Mouse (Mus musculus) liver, embryonic 12.5 days (tissue): ENCODE data around the gene Pinlyp. TPM values are rescaled to one million over a fixed set of nuclear protein-coding genes. Genes with fewer than 3 reads are reported as not detected.

ENCODE experiments used
- ATAC-seq: fragments of 200-750 bp; cut with Nextera tagmentation; 2 replicates; pipeline ENCODE4 v1.8.0; 2017; ENCODE audit warnings: moderate number of reproducible peaks, mild to moderate bottlenecking, moderate library complexity
- H3K27ac ChIP-seq: fragments of 300-500 bp; sonication (generic); 2 replicates; pipeline ENCODE4 v1.5.1; 2016; ENCODE audit warnings: mild to moderate bottlenecking
- H3K27me3 ChIP-seq: fragments of 300-500 bp; sonication (generic); replicated peaks from 2 replicates; pipeline ENCODE4 v1.6.1; 2016; ENCODE audit warnings: mild to moderate bottlenecking, moderate library complexity
- H3K36me3 ChIP-seq: fragments of 300-500 bp; sonication (generic); 2 replicates; pipeline ENCODE4 v1.6.1; 2016; ENCODE audit warnings: mild to moderate bottlenecking, moderate library complexity
- H3K4me1 ChIP-seq: fragments of 300-500 bp; sonication (generic); 2 replicates; pipeline ENCODE4 v1.6.1; 2016
- H3K4me2 ChIP-seq: fragments of 300-500 bp; sonication (generic); 2 replicates; pipeline ENCODE4 v1.6.1; 2016; ENCODE audit warnings: mild to moderate bottlenecking, moderate library complexity
- H3K4me3 ChIP-seq: fragments of 300-500 bp; sonication (generic); 2 replicates; pipeline ENCODE4 v1.5.1; 2016; ENCODE audit warnings: mild to moderate bottlenecking, moderate library complexity
- H3K9ac ChIP-seq: fragments of 300-500 bp; sonication (generic); 2 replicates; pipeline ENCODE4 v1.6.1; 2016; ENCODE audit warnings: mild to moderate bottlenecking, moderate library complexity
- H3K9me3 ChIP-seq: fragments of 300-500 bp; sonication (generic); replicated peaks from 2 replicates; pipeline ENCODE4 v1.6.1; 2016; ENCODE audit warnings: mild to moderate bottlenecking, moderate library complexity
- WGBS: fragments of 180-500 bp; shearing (Covaris S2); methylation state at CpG from one replicate; pipeline ENCODE4 v1.1.7; 2016; ENCODE audit not compliant: insufficient replicate concordance; 5-methylcytosine and 5-hydroxymethylcytosine counted together
- polyA plus RNA-seq: library from polyadenylated mRNA; unstranded; fragments of >200 nt; fragmentation: Nextera tagmentation; extraction: Ambion mirVana; gene quantifications from 2 replicates; pipeline ENCODE4 v1.2.1, GENCODE M21; 2016

The Pinlyp gene
- polyA plus RNA-seq, 1 experiment from 2014 or later = not detected

- Histone ChIP-seq H3K4me3 (no peak overlapping the region), H3K27ac (no peak overlapping the region), H3K4me2 (no peak overlapping the region), H3K9ac (no peak overlapping the region), H3K4me1 (peaks cover 21% of the 10 kb centered on the region), H3K27me3 (peaks cover 44% of the 10 kb centered on the region), H3K36me3 (no peaks in the 10 kb centered on the region), H3K9me3 (0 out of 2 replicates have a peak, but pooled peaks cover 3% of the 10 kb centered on the region)
- no peak for ATAC-seq
- 82% methylated on average over 6 of the region's 6 CpGs for WGBS
Measured at GRCm38 (mm10) chr7:24584876-24585275, 39.0 kb upstream of the Pinlyp start.

GRCm38 (mm10) chr7:24577811-24578210, 31.9 kb upstream of the Pinlyp start:
- Histone ChIP-seq H3K4me2 (no peak overlapping the region), H3K4me1 (peaks cover 3% of the 10 kb centered on the region; the same call in 1 of the 2 replicates), H3K4me3 (no peak overlapping the region), H3K27ac (no peak overlapping the region), H3K36me3 (peaks cover 8% of the 10 kb centered on the region), H3K9me3 (no peaks in the 10 kb centered on the region), H3K9ac (no peak overlapping the region), H3K27me3 (no peaks in the 10 kb centered on the region)
- WGBS = 81% methylated on average over 10 of the region's 10 CpGs
- ATAC-seq = no peak

- no peaks in the 10 kb centered on the region for H3K9me3 ChIP-seq
- H3K4me2 ChIP-seq = no peak overlapping the region
- no peak overlapping the region for H3K4me3 ChIP-seq
- WGBS = 58% methylated on average over 12 of the region's 12 CpGs
- peaks cover 3% of the 10 kb centered on the region; the same call in 1 of the 2 replicates for H3K4me1 ChIP-seq
- peaks cover 39% of the 10 kb centered on the region for H3K36me3 ChIP-seq
- no peak overlapping the region for H3K27ac ChIP-seq
- ATAC-seq = peak; percentile 50
- no peak overlapping the region for H3K9ac ChIP-seq
- H3K27me3 ChIP-seq = no peaks in the 10 kb centered on the region
Measured at GRCm38 (mm10) chr7:24574224-24574796, 28.4 kb upstream of the Pinlyp start.

- ATAC-seq = no peak
- H3K27me3 ChIP-seq = no peaks in the 10 kb centered on the region
- WGBS = 56% methylated on average over 5 of the region's 5 CpGs
Measured at GRCm38 (mm10) chr7:24572455-24572854, 26.5 kb upstream of the Pinlyp start.

GRCm38 (mm10) chr7:24571071-24571470, 25.2 kb upstream of the Pinlyp start:
- Histone ChIP-seq H3K4me3 (no peak overlapping the region), H3K36me3 (peaks cover 72% of the 10 kb centered on the region), H3K4me1 (peaks cover 3% of the 10 kb centered on the region; the same call in 1 of the 2 replicates), H3K4me2 (no peak overlapping the region), H3K9ac (no peak overlapping the region), H3K27me3 (no peaks in the 10 kb centered on the region), H3K27ac (no peak overlapping the region), H3K9me3 (no peaks in the 10 kb centered on the region)
- 72% methylated on average over 4 of the region's 4 CpGs for WGBS
- no peak for ATAC-seq

More at GRCm38 (mm10) chr7:24572455-24572854, 26.5 kb upstream of the Pinlyp start:
- H3K9me3 ChIP-seq = no peaks in the 10 kb centered on the region
- H3K36me3 ChIP-seq = peaks cover 58% of the 10 kb centered on the region
- peaks cover 3% of the 10 kb centered on the region; the same call in 1 of the 2 replicates for H3K4me1 ChIP-seq
- no peak overlapping the region for H3K9ac ChIP-seq
- H3K4me3 ChIP-seq = no peak overlapping the region
- H3K27ac ChIP-seq = no peak overlapping the region
- H3K4me2 ChIP-seq = no peak overlapping the region

DNA sequence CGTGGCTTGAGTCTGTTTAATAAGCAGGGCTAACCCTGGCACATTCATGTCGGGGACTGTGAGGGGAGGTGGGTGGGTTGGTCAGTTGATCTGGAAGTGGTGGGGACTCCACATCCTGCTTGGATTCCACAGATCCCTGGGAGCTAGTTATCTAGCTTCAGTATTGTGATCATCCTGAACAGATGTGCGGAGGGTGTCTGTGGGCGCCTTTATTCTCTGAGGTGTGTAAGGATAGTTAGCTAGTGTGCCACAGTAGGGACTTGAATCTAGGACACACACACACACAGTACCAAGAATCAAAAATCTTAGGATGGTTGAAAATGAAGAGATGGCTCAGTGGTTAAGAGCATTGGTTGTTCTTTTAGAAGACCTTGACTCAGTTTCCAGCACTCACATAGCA, 22.6 kb upstream of the Pinlyp start:
- peaks cover under 1% of the 10 kb centered on the region; the same call in 1 of the 2 replicates for H3K4me1 ChIP-seq
- ATAC-seq = no peak
- 86% methylated on average over 4 of the region's 4 CpGs for WGBS
- peaks cover 92% of the 10 kb centered on the region for H3K36me3 ChIP-seq
- H3K9me3 ChIP-seq = no peaks in the 10 kb centered on the region
- no peak overlapping the region for H3K27ac ChIP-seq
- H3K4me3 ChIP-seq = no peak overlapping the region
- H3K27me3 ChIP-seq = no peaks in the 10 kb centered on the region
- H3K9ac ChIP-seq = no peak overlapping the region
- no peak overlapping the region for H3K4me2 ChIP-seq

DNA sequence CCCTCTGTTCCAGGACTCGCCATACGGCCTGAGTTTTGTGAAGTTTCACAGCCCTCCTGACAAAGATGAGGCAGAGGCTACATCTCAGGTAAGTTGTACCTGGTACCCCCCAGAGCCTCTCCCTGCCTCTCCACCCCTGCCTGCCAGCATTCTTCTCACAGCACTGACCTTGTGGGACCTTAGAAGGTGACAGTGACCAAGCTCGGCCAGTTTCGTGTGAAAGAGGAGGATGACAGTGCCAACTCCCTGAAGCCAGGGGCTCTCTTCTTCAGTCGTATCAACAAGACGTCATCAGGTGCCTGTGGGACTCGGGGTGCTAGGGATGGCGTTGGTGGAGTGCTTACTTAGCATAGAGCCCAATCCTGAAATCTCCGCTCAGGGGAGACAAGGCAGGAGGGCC, 20.3 kb upstream of the Pinlyp start:
- no peaks in the 10 kb centered on the region for H3K4me1 ChIP-seq
- no peak overlapping the region for H3K4me3 ChIP-seq
- H3K27ac ChIP-seq = no peak overlapping the region
- ATAC-seq = no peak
- no peaks in the 10 kb centered on the region for H3K9me3 ChIP-seq
- H3K4me2 ChIP-seq = no peak overlapping the region
- 86% methylated on average over 9 of the region's 9 CpGs for WGBS
- H3K27me3 ChIP-seq = no peaks in the 10 kb centered on the region
- peaks cover 92% of the 10 kb centered on the region for H3K36me3 ChIP-seq
- no peak overlapping the region for H3K9ac ChIP-seq

DNA sequence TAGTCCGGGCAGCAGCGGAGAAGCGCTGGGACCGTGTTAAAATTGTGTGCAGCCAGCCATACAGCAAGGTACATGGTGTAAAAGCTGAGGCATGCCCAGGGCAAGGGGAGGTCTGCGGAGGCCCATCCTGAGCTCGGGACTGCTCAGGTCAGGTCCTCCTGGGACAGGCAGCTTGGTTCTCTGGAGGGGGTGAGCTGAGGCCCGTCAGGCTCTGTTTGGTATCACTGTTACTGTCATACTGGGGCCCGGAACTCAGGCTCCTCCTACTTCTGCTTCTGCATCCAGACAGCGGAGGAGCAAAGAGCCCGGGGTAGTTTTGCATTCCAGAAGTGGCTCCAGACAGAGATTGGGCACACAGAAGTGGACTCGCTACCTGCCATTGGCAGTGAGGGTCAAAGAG, 19.7 kb upstream of the Pinlyp start:
- Histone ChIP-seq H3K27ac (no peak overlapping the region), H3K4me3 (no peak overlapping the region), H3K4me2 (no peak overlapping the region), H3K4me1 (no peaks in the 10 kb centered on the region), H3K36me3 (peaks cover 92% of the 10 kb centered on the region), H3K9me3 (no peaks in the 10 kb centered on the region), H3K27me3 (no peaks in the 10 kb centered on the region), H3K9ac (no peak overlapping the region)
- 92% methylated on average over 11 of the region's 11 CpGs for WGBS
- no peak for ATAC-seq

DNA sequence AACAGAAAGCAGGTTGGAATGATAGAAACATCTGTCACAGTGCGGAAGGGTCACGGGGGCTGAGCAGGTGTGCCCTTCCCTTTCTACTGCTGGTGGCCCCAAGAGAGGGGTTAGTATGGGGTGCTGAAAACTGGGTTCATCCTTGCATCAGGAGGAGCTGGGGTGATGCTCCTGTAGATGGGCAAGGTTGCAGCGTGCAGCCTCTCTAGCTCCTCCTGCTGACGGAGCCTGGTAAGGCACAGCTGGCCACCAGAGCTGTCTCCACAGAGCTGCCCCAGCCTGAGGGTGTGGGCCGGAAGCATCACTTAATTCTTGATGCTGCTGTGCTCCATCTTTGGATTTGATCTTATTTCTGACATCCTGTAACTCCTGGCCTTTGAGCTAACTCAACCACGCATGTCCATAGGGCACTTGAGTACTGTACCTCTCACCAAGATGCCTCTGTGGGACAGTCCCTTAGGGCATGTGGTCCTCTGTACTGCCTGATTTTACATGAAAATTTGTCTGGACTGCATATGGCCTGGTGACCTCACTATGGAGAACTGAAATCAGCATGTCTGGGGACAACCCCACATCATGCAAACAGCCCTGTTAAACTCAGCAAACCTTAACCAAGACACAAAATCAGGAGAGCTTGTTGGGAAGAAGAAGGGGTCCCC, 18.8 kb upstream of the Pinlyp start:
- Histone ChIP-seq H3K4me1 (no peaks in the 10 kb centered on the region), H3K36me3 (peaks cover 92% of the 10 kb centered on the region), H3K4me2 (no peak overlapping the region), H3K4me3 (no peak overlapping the region), H3K27ac (no peak overlapping the region), H3K27me3 (no peaks in the 10 kb centered on the region), H3K9ac (no peak overlapping the region), H3K9me3 (no peaks in the 10 kb centered on the region)
- ATAC-seq = peak; percentile 60
- 64% methylated on average over 6 of the region's 6 CpGs for WGBS

DNA sequence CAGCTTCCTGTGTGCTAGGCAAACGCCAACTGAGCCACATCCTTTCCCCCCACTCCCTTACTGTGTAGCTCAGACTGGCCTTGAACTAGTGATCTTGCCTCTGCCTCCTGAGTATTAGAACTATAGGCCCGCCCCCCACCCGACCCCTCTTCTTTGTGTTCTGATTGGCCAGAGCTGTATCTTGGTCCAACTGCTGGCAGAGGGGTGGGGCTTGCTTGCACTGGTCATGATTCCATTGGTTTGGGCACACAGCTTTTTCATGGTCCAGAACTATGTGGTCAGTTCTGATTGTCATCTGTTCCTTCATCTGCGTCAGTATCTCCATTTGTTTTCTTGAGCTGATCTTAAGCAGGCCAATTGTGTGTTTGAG, 17.9 kb upstream of the Pinlyp start:
- Histone ChIP-seq H3K27me3 (no peaks in the 10 kb centered on the region), H3K4me1 (no peaks in the 10 kb centered on the region), H3K9me3 (no peaks in the 10 kb centered on the region), H3K9ac (no peak overlapping the region), H3K4me3 (no peak overlapping the region), H3K4me2 (no peak overlapping the region), H3K36me3 (peaks cover 95% of the 10 kb centered on the region), H3K27ac (no peak overlapping the region)
- ATAC-seq = no peak
- WGBS = 68% methylated on average over 4 of the region's 4 CpGs

GRCm38 (mm10) chr7:24563191-24563836, 17.4 kb upstream of the Pinlyp start:
- Histone ChIP-seq H3K27me3 (no peaks in the 10 kb centered on the region), H3K9ac (no peak overlapping the region), H3K9me3 (no peaks in the 10 kb centered on the region), H3K4me1 (no peaks in the 10 kb centered on the region), H3K36me3 (peaks cover 93% of the 10 kb centered on the region), H3K4me3 (no peak overlapping the region), H3K27ac (no peak overlapping the region), H3K4me2 (no peak overlapping the region)
- ATAC-seq = no peak
- 85% methylated on average over 8 of the region's 8 CpGs for WGBS

GRCm38 (mm10) chr7:24561450-24561849, 15.5 kb upstream of the Pinlyp start:
- ATAC-seq = no peak
- Histone ChIP-seq H3K27me3 (no peaks in the 10 kb centered on the region), H3K4me1 (no peaks in the 10 kb centered on the region), H3K36me3 (peaks cover 85% of the 10 kb centered on the region), H3K4me2 (no peak overlapping the region), H3K9me3 (no peaks in the 10 kb centered on the region), H3K4me3 (no peak overlapping the region), H3K9ac (no peak overlapping the region), H3K27ac (no peak overlapping the region)
- 86% methylated on average over 4 of the region's 4 CpGs for WGBS
